Mouse (Mus musculus): ENCODE results near the gene Cd37. TPM values are rescaled to one million over a fixed set of nuclear protein-coding genes. Genes with fewer than 3 reads are reported as not detected.
"Not testable (repeated sequence)": the region's sequence is repeated elsewhere in the genome, so short reads cannot be mapped to it uniquely, and the experiment has no call there.

The Cd37 gene
- 1 to 10 TPM; 4.1 to 4.3 TPM for total RNA-seq (2021)

DNA sequence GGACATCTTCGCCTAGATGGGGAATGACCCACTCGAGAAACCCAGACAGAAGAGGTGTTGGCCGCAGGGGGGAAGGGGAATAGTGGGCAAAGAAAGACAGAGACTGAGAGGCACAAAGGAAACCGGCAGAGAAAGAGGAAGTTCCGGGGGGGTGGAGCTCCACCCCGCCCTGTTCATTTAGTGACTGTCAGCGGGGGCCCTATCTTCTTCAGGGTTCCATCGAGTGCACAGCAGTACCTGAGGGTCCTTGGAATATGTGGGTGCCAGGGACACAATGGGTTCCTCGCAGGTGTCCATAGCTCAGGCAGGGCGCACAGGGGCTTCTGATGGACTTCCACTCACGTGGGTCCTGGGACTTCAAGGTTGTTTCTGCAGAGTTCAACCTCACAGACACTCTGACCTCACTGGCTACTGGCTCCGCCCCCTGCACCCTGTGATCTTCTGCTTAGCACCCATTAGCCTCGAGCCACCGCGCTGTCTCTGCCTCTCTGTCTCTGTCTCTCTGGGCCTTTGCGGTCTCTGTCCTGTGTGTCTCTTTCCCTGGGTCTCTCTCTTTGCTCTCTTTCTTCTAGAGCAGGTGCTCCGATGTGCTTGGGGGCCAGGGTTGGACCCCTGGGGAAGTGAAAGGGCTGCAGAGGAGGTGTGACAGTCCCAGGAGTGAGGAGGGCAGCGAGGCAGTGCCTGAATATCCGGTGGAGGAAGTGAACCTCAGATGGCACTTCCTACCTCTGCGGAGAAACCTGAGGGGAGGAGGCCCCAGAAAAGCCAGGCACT, at the start of gene Cd37:
TSS of gene Cd37 (minus strand) at position 393 of the 774 bp plus-strand sequence.
- intact Hi-C loops (cut with DNase I) = no loop called here
- DNase-seq (ENCODE audit: extremely low spot score in 1 of 2, low spot score in 2 of 2) = no peak

DNA sequence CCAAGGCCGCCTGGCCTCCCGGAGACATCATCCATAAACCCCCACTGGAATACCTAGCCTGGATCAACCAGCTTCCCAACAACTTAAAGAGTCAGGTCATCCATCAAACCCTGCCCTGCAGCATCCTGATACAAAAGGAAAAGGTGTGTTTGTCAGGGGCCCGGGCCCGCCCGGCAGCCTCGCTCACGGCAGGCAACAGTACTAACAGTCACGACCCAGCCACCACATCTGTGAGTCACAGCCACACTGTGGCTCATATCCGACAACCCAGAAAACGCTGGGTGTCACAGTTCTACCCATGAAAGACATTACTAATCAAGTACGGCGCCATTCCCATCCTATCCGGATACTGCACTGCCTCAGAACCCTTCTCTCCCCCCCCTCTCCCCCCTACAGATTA, 47.6 kb upstream of the Cd37 start:
- intact Hi-C loops (cut with DNase I) = no loop called here
- no peak for DNase-seq (ENCODE audit: extremely low spot score in 1 of 2, low spot score in 2 of 2)

DNA sequence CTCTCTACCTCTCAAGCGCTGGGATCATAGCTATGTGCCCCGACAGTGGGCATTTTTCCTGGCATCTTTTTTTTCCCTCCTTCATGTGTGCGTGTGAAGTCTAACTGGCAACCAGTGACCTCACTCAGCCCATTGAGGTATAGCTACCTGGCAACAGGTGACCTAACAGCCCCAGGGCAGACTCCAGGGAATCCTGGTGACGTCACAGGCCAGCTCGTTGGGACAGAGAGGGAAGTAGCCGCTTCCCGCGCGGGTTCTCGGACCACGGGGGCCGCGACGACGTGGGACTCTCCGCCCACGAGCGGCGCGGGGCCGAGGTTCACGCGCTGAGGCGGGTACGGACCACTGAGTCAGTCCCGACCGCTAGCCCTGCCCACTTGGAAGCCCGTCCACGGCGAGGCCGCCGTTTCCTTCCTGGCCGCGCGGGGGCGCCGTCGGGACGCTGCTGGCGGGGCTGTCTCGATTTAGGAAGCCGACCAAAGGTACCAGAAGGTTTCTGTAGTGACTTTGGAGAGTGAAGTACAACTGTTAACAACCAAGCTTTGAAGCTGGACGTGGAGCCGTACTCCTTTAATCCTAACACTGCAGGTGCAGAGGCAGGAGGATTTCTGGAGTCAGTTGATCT, 38.3 kb upstream of the Cd37 start, which contains the start of gene Slc6a21:
TSS of gene Slc6a21 (plus strand) at position 378 of the 625 bp plus-strand sequence.
- intact Hi-C loops (cut with DNase I) = no loop called here
- peak in 1 of 2 experiments; percentile 75 for DNase-seq (ENCODE audit: extremely low spot score in 1 of 2, low spot score in 2 of 2)

DNA sequence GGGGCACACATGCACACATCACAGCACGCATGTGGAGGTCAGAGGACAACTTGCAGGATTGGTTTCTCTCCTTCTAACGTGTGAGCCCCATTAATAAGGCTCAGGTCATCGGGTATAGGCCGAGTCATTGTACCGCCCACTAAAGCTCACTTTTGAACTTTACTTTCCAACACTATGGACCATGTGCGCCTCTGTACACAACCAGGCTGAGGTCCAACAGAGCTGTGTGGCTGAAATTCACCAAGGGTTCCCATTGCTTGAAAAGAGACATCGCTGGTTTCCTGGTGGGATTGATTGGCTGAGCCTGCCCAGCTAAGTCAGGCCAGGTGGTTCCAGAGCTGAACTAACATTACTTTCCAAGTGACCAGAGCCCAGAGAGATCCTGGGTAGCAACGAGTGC, 34.8 kb upstream of the Cd37 start:
- DNase-seq (ENCODE audit: extremely low spot score in 1 of 2, low spot score in 2 of 2) = no peak
- intact Hi-C loops (cut with DNase I) = no loop called here

DNA sequence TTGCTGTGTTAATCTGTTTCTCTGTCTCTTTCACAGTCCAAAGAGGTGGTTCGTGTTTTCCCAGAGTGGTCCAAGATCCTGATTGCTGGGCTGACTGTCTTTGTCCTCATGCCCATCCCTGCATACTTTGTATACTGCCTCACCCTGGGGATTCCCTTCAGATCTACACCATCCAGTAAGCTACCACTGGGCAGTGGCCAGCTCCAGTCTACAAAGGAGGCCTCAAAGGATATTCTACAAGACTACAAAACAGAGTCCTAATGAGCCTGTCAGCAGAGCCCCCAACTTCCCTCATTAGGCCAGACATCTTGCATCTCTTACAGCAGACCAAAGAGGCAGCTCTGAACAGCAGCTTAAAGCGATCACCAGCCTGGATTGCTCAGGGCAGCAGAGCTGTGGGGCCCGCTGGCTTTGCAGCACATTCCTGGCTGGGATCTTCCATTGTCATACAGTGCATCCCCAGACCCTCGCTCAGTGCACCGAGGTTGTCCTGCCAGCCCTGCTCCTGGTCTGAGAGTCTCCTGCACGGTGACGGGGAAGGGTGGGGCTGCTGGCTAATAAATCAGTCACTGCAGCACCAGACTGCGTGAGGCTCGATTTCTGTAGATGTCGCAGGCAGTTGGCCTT, 34.0 kb upstream of the Cd37 start:
- DNase-seq (ENCODE audit: extremely low spot score in 1 of 2, low spot score in 2 of 2) = no peak
- intact Hi-C loops (cut with DNase I) = no loop called here

DNA sequence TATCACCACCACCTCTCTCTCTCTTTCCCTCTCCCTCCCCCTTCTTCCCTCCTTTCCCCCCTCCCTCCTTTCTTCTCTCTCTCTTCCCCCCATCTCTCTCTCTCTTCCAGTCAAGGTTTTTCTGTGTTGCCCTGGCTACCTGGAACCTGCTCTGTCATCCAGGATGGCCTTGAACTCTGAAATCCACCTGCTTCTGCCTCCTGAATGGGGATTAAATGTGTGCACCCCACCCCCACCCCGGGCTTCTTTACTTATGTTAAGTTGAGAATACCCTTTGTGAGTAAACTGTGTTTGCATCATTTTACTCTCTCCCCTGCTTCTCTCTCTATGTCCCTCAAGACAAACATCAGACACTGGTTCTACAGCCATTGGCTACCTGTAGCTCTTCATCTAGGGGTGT, 26.6 kb upstream of the Cd37 start:
- intact Hi-C loops (cut with DNase I) = no loop called here
- no peak for DNase-seq (ENCODE audit: extremely low spot score in 1 of 2, low spot score in 2 of 2)

DNA sequence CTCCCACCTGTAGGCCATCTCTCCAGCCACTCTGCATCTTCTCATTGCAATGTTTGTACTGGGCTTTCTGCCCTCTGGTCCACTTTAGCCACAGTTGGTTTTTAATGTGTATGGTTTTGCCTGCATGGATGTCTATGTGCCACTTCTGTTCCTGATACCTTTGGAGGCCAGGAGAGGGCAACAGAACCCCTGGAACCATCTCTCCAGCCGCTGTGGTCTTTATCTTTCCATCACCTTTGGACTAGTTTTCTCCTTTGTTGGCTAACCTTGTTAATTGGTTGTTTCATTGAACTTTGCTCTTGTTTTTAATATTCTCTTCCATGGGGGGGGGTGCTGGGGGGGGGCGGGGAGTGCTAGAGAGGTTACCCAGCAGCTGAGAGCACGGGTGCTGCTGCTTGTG, 25.4 kb upstream of the Cd37 start:
- intact Hi-C loops (cut with DNase I) = no loop called here
- no peak for DNase-seq (ENCODE audit: extremely low spot score in 1 of 2, low spot score in 2 of 2)

DNA sequence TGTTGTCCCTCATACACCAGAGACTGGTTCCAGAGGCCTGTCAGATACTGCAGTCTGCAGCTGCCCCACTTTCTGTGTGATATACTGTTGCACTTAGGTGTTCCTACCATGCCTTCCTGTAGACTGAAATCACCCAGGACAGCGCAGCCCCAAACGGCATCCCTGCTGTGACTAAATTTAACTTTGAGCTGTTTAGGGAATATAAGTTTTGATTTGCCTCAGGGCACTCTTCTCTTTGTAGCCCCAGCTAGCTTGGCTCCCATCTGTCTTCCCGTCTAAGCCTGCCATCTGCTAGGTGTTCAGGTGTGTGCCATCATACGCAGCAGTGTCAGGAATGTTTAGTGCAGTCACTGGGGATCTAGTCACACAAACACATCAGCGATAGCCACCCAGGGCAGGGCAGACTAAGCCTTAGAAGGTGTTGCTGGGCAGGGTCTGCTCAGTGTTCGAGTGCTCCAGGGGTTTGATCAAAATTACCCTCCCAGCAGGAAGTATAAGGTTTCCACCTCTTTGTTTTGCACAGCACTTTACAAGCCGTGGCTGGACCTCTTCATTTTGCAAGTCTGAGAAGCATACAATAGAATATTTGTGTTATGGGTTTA, 24.2 kb upstream of the Cd37 start:
- intact Hi-C loops (cut with DNase I) = no loop called here
- peak in 1 of 2 experiments; percentile 16 for DNase-seq (ENCODE audit: extremely low spot score in 1 of 2, low spot score in 2 of 2)

DNA sequence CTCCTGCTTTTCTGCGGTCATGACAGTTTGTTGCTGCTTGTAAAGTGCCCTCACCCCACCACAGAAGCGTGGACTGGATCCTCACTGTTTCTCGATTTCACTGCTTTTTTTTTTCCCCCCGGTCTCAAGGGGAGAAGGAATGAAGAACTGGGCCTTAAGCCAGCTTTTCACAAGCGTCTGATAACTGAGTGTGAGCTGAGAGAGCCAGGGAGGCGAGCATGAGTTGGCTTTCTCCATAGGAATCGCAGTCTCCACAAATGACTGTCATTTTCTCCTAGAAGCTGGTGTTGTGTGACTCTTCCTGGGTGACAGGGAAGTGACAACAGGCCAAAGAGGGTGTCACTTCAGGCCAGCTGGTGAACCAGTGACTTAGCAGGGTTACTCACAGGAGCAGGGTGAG, 23.4 kb upstream of the Cd37 start:
- intact Hi-C loops (cut with DNase I) = no loop called here
- peak in 1 of 2 experiments; percentile 17 for DNase-seq (ENCODE audit: extremely low spot score in 1 of 2, low spot score in 2 of 2)

DNA sequence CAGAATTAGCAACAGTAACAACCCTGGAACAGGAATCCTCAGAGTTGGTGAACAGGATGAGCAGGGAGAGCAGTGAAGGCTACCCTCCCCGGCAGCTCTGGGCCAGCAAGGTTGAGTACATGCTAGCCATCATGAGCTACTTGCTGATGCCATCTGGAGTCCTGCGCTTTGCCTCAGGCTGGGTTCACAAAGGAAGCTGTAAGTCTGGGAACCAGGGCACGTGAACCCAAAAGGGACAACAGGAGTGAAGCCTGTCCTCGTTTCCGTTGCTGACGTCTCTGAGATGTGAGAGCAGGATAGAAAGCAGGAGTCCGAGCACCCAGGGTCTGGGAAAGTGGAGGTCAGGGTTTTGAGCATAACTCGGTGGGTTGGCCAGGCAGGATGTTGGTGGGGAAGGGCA, 20.4 kb upstream of the Cd37 start:
- intact Hi-C loops (cut with DNase I) = no loop called here
- peak in 1 of 2 experiments; percentile 16 for DNase-seq (ENCODE audit: extremely low spot score in 1 of 2, low spot score in 2 of 2)

DNA sequence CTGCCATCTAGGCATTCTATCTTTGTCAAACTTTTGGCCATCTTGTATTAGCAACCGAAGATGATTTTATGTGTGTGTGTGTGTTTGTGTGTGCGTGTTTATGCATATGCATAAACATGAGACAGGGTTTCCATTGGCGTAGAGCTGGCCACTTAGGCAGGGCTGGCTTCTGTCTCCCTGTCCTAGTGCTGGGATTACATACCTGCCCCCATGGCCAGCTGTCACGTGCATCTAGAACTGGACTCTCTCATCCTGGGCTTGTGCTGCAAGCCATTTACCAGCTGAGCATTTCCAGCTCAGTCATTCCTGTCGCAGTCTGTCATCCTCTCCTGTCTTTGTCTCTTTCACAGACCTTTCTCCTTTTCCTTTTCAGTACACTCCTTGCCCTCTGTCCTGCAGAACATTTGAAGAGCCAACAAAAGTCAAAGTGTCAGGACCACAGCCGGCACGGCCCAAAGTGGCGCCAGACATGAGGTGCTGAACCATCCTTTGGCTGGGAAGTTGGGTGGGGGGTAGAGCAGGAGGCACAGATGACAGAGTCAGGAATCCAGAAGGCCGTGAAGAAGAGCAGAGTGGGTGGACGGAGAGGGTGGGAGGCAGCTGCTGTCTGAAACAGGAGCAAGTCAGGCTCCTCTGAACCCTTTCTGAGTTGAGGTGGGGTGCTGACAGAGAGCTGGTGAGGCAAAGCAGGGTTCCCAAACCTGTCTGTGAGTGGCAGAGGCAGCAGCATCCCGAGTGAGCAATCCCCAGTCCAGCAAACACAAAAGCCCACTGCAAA, 18.3 kb upstream of the Cd37 start:
- intact Hi-C loops (cut with DNase I) = no loop called here
- DNase-seq (ENCODE audit: extremely low spot score in 1 of 2, low spot score in 2 of 2) = peak in 1 of 2 experiments; percentile 40

DNA sequence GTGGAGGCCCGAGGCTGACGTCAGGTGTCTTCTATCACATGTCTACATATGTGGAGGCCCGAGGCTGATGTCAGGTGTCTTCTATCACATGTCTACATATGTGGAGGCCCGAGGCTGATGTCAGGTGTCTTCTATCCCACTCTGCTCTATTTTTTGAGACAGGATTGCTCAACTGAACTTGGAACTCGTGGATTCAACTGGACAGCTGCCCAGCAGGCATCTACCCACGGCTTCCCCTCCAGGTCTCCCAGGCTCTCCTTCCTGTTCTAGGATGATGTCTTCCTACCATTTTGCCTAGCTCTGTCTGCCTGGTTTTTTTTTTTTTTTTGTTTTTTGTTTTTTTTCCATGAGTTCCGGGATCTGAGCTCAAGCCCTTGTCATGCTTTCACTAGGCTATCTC, 16.9 kb upstream of the Cd37 start:
- intact Hi-C loops (cut with DNase I) = not testable (repeated sequence)
- DNase-seq (ENCODE audit: extremely low spot score in 1 of 2, low spot score in 2 of 2) = peak in 1 of 2 experiments; percentile 26

DNA sequence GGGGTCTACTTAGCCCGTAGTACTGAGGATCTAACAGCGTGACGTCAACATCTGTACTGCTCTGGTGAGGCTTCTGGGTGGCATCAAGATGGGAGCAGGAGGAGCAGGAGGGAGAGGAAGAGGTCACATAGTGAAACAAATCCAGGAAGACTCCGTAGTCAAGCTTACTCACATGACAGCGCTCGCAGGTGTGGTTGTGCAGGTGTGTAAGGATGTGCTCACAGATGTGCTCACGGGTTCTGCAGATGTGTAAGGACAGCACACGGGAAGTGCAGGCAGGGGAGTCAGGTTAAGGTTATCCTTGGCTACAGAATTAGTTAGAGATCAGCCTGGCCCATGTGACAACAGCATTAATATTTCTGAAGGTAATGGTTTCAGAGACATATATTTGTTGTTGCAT, 14.9 kb upstream of the Cd37 start:
- intact Hi-C loops (cut with DNase I) = no loop called here
- peak in 1 of 2 experiments; percentile 8 for DNase-seq (ENCODE audit: extremely low spot score in 1 of 2, low spot score in 2 of 2)

DNA sequence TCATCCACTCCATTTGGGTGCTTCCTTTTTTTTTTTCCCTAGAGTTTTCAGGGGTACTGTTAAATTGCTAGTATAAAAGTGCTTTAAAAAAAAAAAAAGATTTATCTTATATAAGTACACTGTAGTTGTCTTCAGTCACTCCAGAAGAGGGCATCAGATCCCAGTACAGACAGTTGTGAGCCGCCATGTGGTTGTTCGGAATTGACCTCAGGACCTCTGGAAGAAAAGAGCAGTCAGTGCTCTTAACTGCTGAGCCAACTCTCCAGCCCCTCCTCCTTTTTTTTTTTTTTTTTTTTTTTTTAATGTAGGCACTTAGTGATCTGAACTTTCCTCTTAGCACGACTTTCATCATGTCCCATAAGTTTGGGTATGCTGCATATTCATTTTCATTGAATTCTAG, 8.8 kb upstream of the Cd37 start:
- intact Hi-C loops (cut with DNase I) = no loop called here
- DNase-seq (ENCODE audit: extremely low spot score in 1 of 2, low spot score in 2 of 2) = no peak

DNA sequence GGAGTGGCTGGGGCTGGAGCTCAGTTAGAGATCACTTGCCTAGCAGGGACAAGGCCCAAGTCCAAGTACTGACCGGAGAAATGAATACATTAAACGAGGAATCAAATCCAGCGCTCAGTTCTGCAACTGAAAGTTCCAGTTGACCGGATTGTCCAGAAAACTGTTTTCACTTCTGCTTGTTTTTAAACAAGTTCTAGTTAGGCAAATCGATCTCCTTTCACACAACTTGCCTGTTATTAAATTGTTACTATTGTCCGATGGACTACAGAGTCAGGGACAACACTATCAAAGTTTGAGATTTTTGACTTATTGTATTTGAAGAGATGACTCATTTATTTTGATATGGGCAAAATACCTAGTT, 2.5 kb upstream of the Cd37 start:
- intact Hi-C loops (cut with DNase I) = no loop called here
- DNase-seq (ENCODE audit: extremely low spot score in 1 of 2, low spot score in 2 of 2) = no peak

DNA sequence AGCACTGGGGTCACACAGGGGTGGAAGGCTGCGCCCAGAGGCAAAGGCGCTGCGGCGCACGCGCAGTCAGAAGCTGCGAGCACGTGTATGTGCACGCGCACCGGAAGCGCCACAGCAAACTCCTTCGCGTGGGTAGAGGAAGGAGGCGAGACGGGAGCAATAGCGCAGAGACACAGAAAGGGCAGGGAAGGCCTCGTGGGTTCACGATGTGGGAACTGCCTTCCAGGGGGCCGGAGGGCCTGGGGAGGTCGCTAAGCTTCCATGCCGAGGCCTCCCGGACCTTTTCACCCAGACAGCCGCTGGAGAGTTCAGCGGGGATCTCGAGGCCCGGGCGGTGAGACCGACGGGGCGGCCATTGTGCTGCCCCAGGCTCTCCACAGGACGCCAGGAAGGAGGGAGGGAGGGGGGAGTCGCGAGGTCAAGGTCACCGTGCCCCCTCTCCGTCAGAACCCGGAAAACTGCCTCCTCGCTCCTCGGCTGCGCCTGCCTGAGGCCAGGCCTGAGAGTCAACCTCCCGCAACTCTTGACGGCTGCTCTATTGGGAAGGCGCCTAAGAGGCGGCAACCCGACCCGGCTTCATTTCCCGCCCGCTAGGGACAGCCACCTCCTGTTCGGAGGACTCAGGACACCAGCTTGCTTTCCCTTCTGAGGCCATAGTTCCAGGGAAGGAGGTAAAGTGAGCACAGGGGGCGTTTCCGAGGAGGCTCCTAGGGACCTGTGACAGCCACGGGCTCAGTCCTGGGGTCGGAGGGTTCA, 1.9 kb upstream of the Cd37 start, which contains the start of gene Slc6a16:
TSS of gene Slc6a16 (plus strand) at position 453 of the 756 bp plus-strand sequence.
- DNase-seq (ENCODE audit: extremely low spot score in 1 of 2, low spot score in 2 of 2) = peak; percentile 51 to 79
- intact Hi-C loops (cut with DNase I) = no loop called here

DNA sequence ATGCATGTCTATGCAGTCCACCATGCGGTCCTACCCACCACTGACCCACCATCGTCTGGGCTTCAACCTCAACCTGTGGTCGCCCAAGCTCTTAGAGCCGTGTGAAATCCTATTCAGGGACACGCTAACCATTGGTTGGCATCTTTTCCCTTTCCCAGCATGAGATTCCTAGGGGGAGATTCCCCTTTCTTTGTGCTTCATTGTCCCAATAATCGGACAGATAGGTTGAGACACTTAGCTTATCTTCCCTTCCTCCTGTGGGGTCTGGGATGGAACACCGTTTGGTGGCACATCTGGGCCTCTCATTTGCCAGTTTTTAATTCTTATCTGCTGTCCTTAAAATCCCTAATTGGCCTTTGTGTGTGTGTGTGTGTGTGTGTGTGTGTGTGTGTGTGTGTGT, 1.2 kb upstream of the Cd37 start:
- DNase-seq (ENCODE audit: extremely low spot score in 1 of 2, low spot score in 2 of 2) = no peak
- intact Hi-C loops (cut with DNase I) = no loop called here

All from left cerebral cortex, postnatal 10 days (tissue).